Mouse (Mus musculus): ENCODE results near the gene 4933427I04Rik.

GRCm38 (mm10) chr4:123904333-123905125 lies 45.0 kb downstream of the 4933427I04Rik start, which contains the start of gene Mycbp:
- no peak for TF ChIP-seq E2F4 (IDR thresholded peaks at IDR 0.05; ENCODE audit: insufficient replicate concordance, low read depth, low read length)
- no peak for TF ChIP-seq ZKSCAN1 (IDR thresholded peaks at IDR 0.05; ENCODE audit: borderline replicate concordance, low read depth, low read length)
- TF ChIP-seq CTCF (conservative IDR thresholded peaks at IDR 0.05 in 1 of 2, IDR thresholded peaks at IDR 0.05 in 1 of 2; ENCODE audit: low read depth in 2 of 2, low read length in 2 of 2): no peak
- TF ChIP-seq POLR2AphosphoS2 (IDR thresholded peaks at IDR 0.05; ENCODE audit: low read depth, low read length): 0 out of 2 replicates have a peak, but pooled peaks have one; percentile 23
- TF ChIP-seq EP300 (IDR thresholded peaks at IDR 0.05; ENCODE audit: low read length): no peak
- TF ChIP-seq MAX (IDR thresholded peaks at IDR 0.05; ENCODE audit: low read length): peak; percentile 89
- TF ChIP-seq IRF4 (IDR thresholded peaks at IDR 0.05; ENCODE audit: low read depth, low read length): peak; percentile 44
- peak; percentile 73 for TF ChIP-seq POLR2A (IDR thresholded peaks at IDR 0.05; ENCODE audit: low read depth, low read length)
